Mouse (Mus musculus) hindbrain, postnatal 0 days (tissue): ENCODE measurements around the gene Olfr51. TPM values are rescaled to one million over a fixed set of nuclear protein-coding genes. Genes with fewer than 3 reads are reported as not detected.
A peak's percentile ranks its signal among the peaks of the same experiment; 100 is the strongest.

Experiments used
- ATAC-seq: fragments of 200-750 bp; cut with Nextera tagmentation; 2 replicates; pipeline ENCODE4 v1.8.0; 2017; ENCODE audit warnings: mild to moderate bottlenecking, moderate TSS enrichment, moderate library complexity
- DNase-seq: peaks from one replicate; pipeline ENCODE4 v3.0.0-alpha.2; 2015; ENCODE audit warnings: low spot score
- H3K27ac ChIP-seq: fragments of 300-500 bp; sonication (generic); 2 replicates; pipeline ENCODE4 v1.5.1; 2014; ENCODE audit warnings: mild to moderate bottlenecking
- H3K27me3 ChIP-seq: fragments of 300-500 bp; sonication (generic); 2 replicates; pipeline ENCODE4 v1.6.1; 2014; ENCODE audit warnings: low read length, mixed read lengths; ENCODE audit not compliant: insufficient read depth
- H3K36me3 ChIP-seq: fragments of 300-500 bp; sonication (generic); 2 replicates; pipeline ENCODE4 v1.6.1; 2014; ENCODE audit warnings: low read length, mixed read lengths; ENCODE audit not compliant: insufficient read depth
- H3K4me1 ChIP-seq: fragments of 300-500 bp; sonication (generic); 2 replicates; pipeline ENCODE4 v1.6.1; 2014; ENCODE audit warnings: antibody characterized with exemption, low read length, mixed read lengths; ENCODE audit not compliant: insufficient read depth
- H3K4me2 ChIP-seq: fragments of 300-500 bp; sonication (generic); 2 replicates; pipeline ENCODE4 v1.6.1; 2014; ENCODE audit warnings: low read depth, mild to moderate bottlenecking, low read length, moderate library complexity, mixed read lengths
- H3K4me3 ChIP-seq: fragments of 300-500 bp; sonication (generic); 2 replicates; pipeline ENCODE4 v1.5.1; 2014; ENCODE audit warnings: low read length
- H3K9ac ChIP-seq: fragments of 300-500 bp; sonication (generic); replicated peaks from 2 replicates; pipeline ENCODE4 v1.6.1; 2014; ENCODE audit warnings: mild to moderate bottlenecking, low read length, moderate library complexity, mixed read lengths
- H3K9me3 ChIP-seq: fragments of 300-500 bp; sonication (generic); 2 replicates; pipeline ENCODE4 v1.6.1; 2016; ENCODE audit warnings: low read length, mixed read lengths
- CTCF ChIP-seq: IDR thresholded peaks from 2 replicates; pipeline ENCODE4 v1.5.1; 2016; ENCODE audit warnings: antibody characterized with exemption, control low read depth, low read depth
- WGBS: fragments of 180-500 bp; shearing (Covaris S2); extraction: QIAGEN DNeasy Blood & Tissue Kit; methylation state at CpG from one replicate; pipeline ENCODE4 v1.1.7; 2014; 5-methylcytosine and 5-hydroxymethylcytosine counted together
- polyA plus RNA-seq: library from polyadenylated mRNA; unstranded; fragments of >200 nt; fragmentation: Nextera tagmentation; extraction: Ambion mirVana; gene quantifications from 2 replicates; pipeline ENCODE4 v1.2.1, GENCODE M21; 2015
- total RNA-seq: library from RNA; depleted of rRNA; stranded (reverse); fragments of >200 nt; gene quantifications from 2 replicates; pipeline ENCODE4 v1.2.3, GENCODE M21; 2014; rRNA removed

Olfr51 gene
- not detected in 2 replicates for total RNA-seq
- not detected in 2 replicates for polyA plus RNA-seq

GRCm38 (mm10) chr11:51003296-51003695, at the start of gene Olfr51:
Gene Olfr51 (plus strand): TSS chr11:51003596.
- no peak within 1 kb of the TSS for H3K27ac ChIP-seq
- no peak for DNase-seq
- no peaks in the 10 kb centered on the region for H3K36me3 ChIP-seq
- 79% methylated on average over 5 of the region's 5 CpGs for WGBS
- no peak within 1 kb of the TSS for H3K9ac ChIP-seq
- no peaks in the 10 kb centered on the region for H3K4me1 ChIP-seq
- TF ChIP-seq CTCF, result no peak
- H3K4me2 ChIP-seq, result no peak within 1 kb of the TSS
- H3K4me3 ChIP-seq, result no peak within 1 kb of the TSS
- H3K9me3 ChIP-seq, result no peaks in the 10 kb centered on the region
- no peaks in the 10 kb centered on the region for H3K27me3 ChIP-seq
- ATAC-seq, result no peak

GRCm38 (mm10) chr11:50953665-50954064, 49.7 kb upstream of the Olfr51 start, which contains the start of gene Prop1:
Gene Prop1 (minus strand): TSS chr11:50953765.
- no peak within 1 kb of the TSS for H3K4me3 ChIP-seq
- no peaks in the 10 kb centered on the region for H3K9me3 ChIP-seq
- H3K4me1 ChIP-seq, result no peaks in the 10 kb centered on the region
- WGBS, result 72% methylated on average over 6 of the region's 6 CpGs
- no peak for ATAC-seq
- no peak within 1 kb of the TSS for H3K27ac ChIP-seq
- H3K9ac ChIP-seq, result no peak within 1 kb of the TSS
- no peak for DNase-seq
- H3K4me2 ChIP-seq, result no peak within 1 kb of the TSS
- TF ChIP-seq CTCF, result no peak
- H3K36me3 ChIP-seq, result no peaks in the 10 kb centered on the region
- no peaks in the 10 kb centered on the region for H3K27me3 ChIP-seq

- no peak overlapping the region for H3K27ac ChIP-seq
These were observed 38.5 kb upstream of the Olfr51 start for GRCm38 (mm10) chr11:50964886-50965285.

GRCm38 (mm10) chr11:50966230-50966629, 37.2 kb upstream of the Olfr51 start, which contains the start of gene Olfr1378:
Gene Olfr1378 (plus strand): TSS chr11:50966530.
- Histone ChIP-seq H3K4me3 (no peak within 1 kb of the TSS), H3K4me1 (no peaks in the 10 kb centered on the region), H3K36me3 (no peaks in the 10 kb centered on the region), H3K27me3 (no peaks in the 10 kb centered on the region), H3K27ac (no peak within 1 kb of the TSS), H3K9ac (no peak within 1 kb of the TSS), H3K9me3 (no peaks in the 10 kb centered on the region), H3K4me2 (no peak within 1 kb of the TSS)
- no peak for DNase-seq
- no peak for TF ChIP-seq CTCF
- ATAC-seq, result no peak
- 85% methylated on average over 11 of the region's 11 CpGs for WGBS

More at GRCm38 (mm10) chr11:50964886-50965285, 38.5 kb upstream of the Olfr51 start:
- no peaks in the 10 kb centered on the region for H3K9me3 ChIP-seq
- no peak overlapping the region for H3K4me2 ChIP-seq
- no peaks in the 10 kb centered on the region for H3K4me1 ChIP-seq
- no peak for DNase-seq
- no peaks in the 10 kb centered on the region for H3K27me3 ChIP-seq
- TF ChIP-seq CTCF, result no peak
- WGBS, result 80% methylated on average over 2 of the region's 2 CpGs
- no peaks in the 10 kb centered on the region for H3K36me3 ChIP-seq
- no peak overlapping the region for H3K9ac ChIP-seq
- ATAC-seq, result no peak
- no peak overlapping the region for H3K4me3 ChIP-seq

- H3K9ac ChIP-seq, result no peak overlapping the region
- no peak overlapping the region for H3K27ac ChIP-seq
- peak; percentile 5 for DNase-seq
- H3K4me1 ChIP-seq, result no peaks in the 10 kb centered on the region
- TF ChIP-seq CTCF, result no peak
- H3K4me3 ChIP-seq, result no peak overlapping the region
- H3K9me3 ChIP-seq, result no peaks in the 10 kb centered on the region
- H3K27me3 ChIP-seq, result no peaks in the 10 kb centered on the region
- no peak for ATAC-seq
- no peaks in the 10 kb centered on the region for H3K36me3 ChIP-seq
- H3K4me2 ChIP-seq, result no peak overlapping the region
- WGBS, result 74% methylated on average over 4 of the region's 4 CpGs
These were observed 26.2 kb upstream of the Olfr51 start for GRCm38 (mm10) chr11:50977216-50977615.

- Histone ChIP-seq H3K4me1 (no peaks in the 10 kb centered on the region), H3K9ac (no peak within 1 kb of the TSS), H3K27ac (no peak within 1 kb of the TSS), H3K9me3 (no peaks in the 10 kb centered on the region), H3K36me3 (no peaks in the 10 kb centered on the region), H3K4me2 (no peak within 1 kb of the TSS), H3K4me3 (no peak within 1 kb of the TSS), H3K27me3 (no peaks in the 10 kb centered on the region)
- WGBS, result 54% methylated on average over 5 of the region's 5 CpGs
- no peak for DNase-seq
- ATAC-seq, result no peak
- TF ChIP-seq CTCF, result no peak
These were observed 21.7 kb upstream of the Olfr51 start, which contains the start of gene Olfr1377 for GRCm38 (mm10) chr11:50981667-50982066. Gene Olfr1377 (plus strand): TSS chr11:50981967.

GRCm38 (mm10) chr11:51011821-51012220, 8.4 kb downstream of the Olfr51 start:
- H3K4me1 ChIP-seq, result no peaks in the 10 kb centered on the region
- H3K27ac ChIP-seq, result no peak overlapping the region
- no peak overlapping the region for H3K9ac ChIP-seq
- no peaks in the 10 kb centered on the region for H3K36me3 ChIP-seq
- DNase-seq (peak; percentile 55), ATAC-seq (no peak)
- no peak overlapping the region for H3K4me2 ChIP-seq
- no peak overlapping the region for H3K4me3 ChIP-seq
- 28% methylated on average over 5 of the region's 5 CpGs for WGBS
- H3K9me3 ChIP-seq, result no peaks in the 10 kb centered on the region
- no peaks in the 10 kb centered on the region for H3K27me3 ChIP-seq
- TF ChIP-seq CTCF, result no peak
